Mouse (Mus musculus) stomach, postnatal 0 days (tissue): ENCODE measurements at regions not wholly inside any gene's neighbourhood (a gene's known extent, or its start where the extent isn't known, plus 50 kb on each side); places are given as distances from the start of the nearest gene placed in this dataset.
"Not testable (repeated sequence)": the region's sequence is repeated elsewhere in the genome, so short reads cannot be mapped to it uniquely, and the experiment has no call there.

ENCODE experiments used
- CTCF ChIP-seq: IDR thresholded peaks from 2 replicates; pipeline ENCODE4 v1.5.1; 2016; ENCODE audit warnings: antibody characterized with exemption, low read depth, mild to moderate bottlenecking, moderate library complexity
- EP300 ChIP-seq: optimal IDR thresholded peaks from 2 replicates; pipeline ENCODE3; 2016; ENCODE audit warnings: antibody characterized with exemption

- not testable (repeated sequence) for TF ChIP-seq EP300, CTCF
Observed at GRCm38 (mm10) chr8:30202746-30203145, 2755.3 kb downstream of the Poteg start.
